Mouse (Mus musculus) megakaryocyte, embryonic 14.5 days (primary cell): ENCODE data around the gene Gm3045.

ENCODE experiments used
- FLI1 ChIP-seq: IDR thresholded peaks from 2 replicates; pipeline ENCODE4 v1.6.1; 2012; ENCODE audit warnings: low read length, inconsistent platforms, mixed read lengths
- GATA1 ChIP-seq: IDR thresholded peaks from 3 replicates; pipeline ENCODE4 v1.6.1; 2012; ENCODE audit warnings: mixed read lengths, low read length, inconsistent platforms, borderline replicate concordance

DNA sequence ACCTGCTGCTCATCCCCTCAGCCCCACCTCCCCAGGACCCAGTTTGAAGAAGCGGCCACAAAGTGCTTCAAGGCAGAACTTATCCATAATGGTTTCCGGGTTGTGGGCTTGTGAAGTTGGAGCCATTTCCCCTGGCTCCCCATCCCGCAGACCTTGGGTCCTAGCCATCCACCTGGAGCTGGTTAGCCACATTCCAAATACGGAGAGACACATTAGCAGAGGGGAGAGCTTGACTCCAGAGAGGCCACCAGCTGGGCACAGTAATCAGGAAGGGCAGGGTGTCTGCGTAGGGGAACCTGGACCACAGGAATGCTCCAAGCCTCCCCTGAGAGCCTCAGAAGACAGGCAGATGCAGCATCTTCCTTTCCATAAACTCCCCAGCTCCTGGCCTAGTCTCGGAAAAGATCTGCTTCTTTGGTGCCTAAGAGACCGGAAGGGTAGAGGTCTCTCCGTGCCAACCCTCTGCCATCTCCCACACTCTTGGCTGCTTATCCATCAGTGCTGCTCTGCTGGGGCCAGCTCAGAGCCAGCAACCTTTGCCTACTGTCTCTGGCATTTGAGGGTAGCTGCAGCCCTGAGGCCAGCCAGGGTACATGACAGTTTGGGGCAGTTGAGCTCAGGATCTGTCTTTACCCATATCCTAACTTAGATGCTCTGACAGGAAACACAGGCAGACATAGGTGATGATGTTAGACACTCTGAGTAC lies 22.9 kb upstream of the Gm3045 start:
- TF ChIP-seq GATA1 (no peak), FLI1 (no peak)
